Mouse (Mus musculus): Measurements from ENCODE around the gene Morc4.

DNA sequence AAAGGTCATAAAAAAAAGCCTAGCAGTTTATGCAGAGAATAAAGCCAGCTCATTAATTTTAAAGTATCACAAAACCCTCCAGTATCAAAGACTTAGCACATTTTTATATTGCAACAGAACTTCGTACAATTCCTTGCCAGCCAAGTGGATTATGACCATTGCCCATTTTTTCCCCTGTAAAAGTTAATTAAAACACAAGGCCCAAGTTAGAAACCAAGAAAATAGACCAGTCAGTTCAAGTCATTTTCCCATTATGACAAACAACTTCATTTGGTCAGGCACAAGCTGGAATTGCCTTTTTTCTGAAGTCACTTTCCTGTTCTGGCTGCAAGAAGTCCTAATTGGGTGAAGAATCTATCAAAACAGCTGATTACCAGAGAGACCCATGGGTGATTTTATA lies 46.1 kb downstream of the Morc4 start:
- TF ChIP-seq CTCF (IDR thresholded peaks at IDR 0.05; ENCODE audit: insufficient read depth, low read length) (no peak), POLR2A (IDR thresholded peaks at IDR 0.05; ENCODE audit: borderline replicate concordance, extremely low read depth, low read depth, low read length) (no peak)
